Mouse (Mus musculus) gastrocnemius, adult 8-10 months (tissue): Measurements from ENCODE around the gene 2700097O09Rik. TPM values are rescaled to one million over a fixed set of nuclear protein-coding genes. Genes with fewer than 3 reads are reported as not detected.

ENCODE experiments used
- total RNA-seq, 4 experiments: library from RNA; stranded (reverse); gene quantifications; 2 replicates each; pipeline ENCODE4 v1.2.4; 2022

The 2700097O09Rik gene
- total RNA-seq, 4 experiments from 2014 or later: 4.5 to 10.3 (median 8.1) TPM

Other genes starting within 250 kb of the 2700097O09Rik start
- gene Cfl2, start 217.2 kb downstream of the 2700097O09Rik start, total RNA-seq: 100 to 1,000 TPM; 479 to 530 (median 494) TPM
- not detected for gene Gm20403, start 93.6 kb downstream of the 2700097O09Rik start, total RNA-seq
- gene Baz1a, start 65.8 kb downstream of the 2700097O09Rik start, total RNA-seq: 1 to 10 TPM; 1.8 to 3.1 (median 2.7) TPM
- 10 to 100 TPM; 66.2 to 94.8 (median 80.8) TPM for gene Srp54a, start 152 bp upstream of the 2700097O09Rik start, total RNA-seq
- gene Fam177a, start 44.4 kb upstream of the 2700097O09Rik start, total RNA-seq: 1 to 10 TPM in 2 of 4 experiments, under 1 TPM in 1, not detected in 1; 0.29 to 4.8 (median 3.6) TPM
- gene Srp54b, start 75.0 kb upstream of the 2700097O09Rik start, total RNA-seq: 10 to 100 TPM; 22.4 to 44.2 (median 32.0) TPM
- gene 1700047I17Rik2, start 119.5 kb upstream of the 2700097O09Rik start, total RNA-seq: 1 to 10 TPM; 4.3 to 9.0 (median 7.2) TPM
- 10 to 100 TPM; 21.9 to 25.5 (median 22.3) TPM for gene Srp54c, start 150.1 kb upstream of the 2700097O09Rik start, total RNA-seq
- 10 to 100 TPM; 11.6 to 13.5 (median 12.1) TPM for gene 1110008L16Rik, start 219.5 kb upstream of the 2700097O09Rik start, total RNA-seq
- gene Ppp2r3c, start 222.9 kb upstream of the 2700097O09Rik start, total RNA-seq: 10 to 100 TPM in 1 of 4 experiments, 1 to 10 TPM in 3; 7.5 to 11.3 (median 9.5) TPM